ENCODE assay signal across 8 mouse cellular contexts in the genomic region with DNA sequence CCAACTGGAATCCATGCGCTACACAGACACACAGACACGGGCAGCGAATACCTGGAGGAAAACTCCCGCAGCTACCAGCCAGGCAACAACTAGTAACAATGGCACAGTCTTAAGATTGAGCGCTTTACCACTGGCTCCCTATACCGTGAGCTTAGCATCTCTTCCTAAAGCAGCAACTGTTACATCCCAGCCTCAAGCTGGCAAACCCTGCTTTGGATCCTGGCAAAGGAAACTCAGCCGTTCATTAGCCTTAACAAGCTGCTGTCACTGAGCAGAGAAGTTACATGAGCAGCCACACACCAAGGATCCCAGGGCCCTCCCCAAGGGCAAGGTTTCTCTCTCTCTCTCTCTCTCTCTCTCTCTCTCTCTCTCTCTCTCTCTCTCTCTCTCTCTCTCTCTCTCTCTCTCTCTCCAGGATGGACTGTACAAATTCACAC. TPM values are rescaled to one million over a fixed set of nuclear protein-coding genes. Genes with fewer than 3 reads are reported as not detected.
DNase-seq lines count a peak whose midpoint lies in the region; ATAC-seq and TF ChIP-seq lines count a peak whose summit lies in the region.

No protein-coding gene starts in this region.

- peak overlapping the region; percentile 95 for H3K4me3 ChIP-seq in lung, adult 2 months (replicated peaks; ENCODE audit: extremely low read depth, low read depth, low read length)
- peak overlapping the region; percentile 68 for H3K4me3 ChIP-seq in heart, adult 2 months
- H3K4me3 ChIP-seq in kidney, adult 2 months (ENCODE audit: insufficient read depth, low read depth, low read length) = peak overlapping the region; percentile 91
- H3K4me3 ChIP-seq in liver, embryonic 11.5 days (ENCODE audit: low read depth, low read length) = peak overlapping the region; percentile 82
- H3K4me3 ChIP-seq in neural tube, embryonic 13.5 days = peak overlapping the region; percentile 62

- peak; percentile 49 for DNase-seq in lung, adult 2 months
- no peak for DNase-seq in lung, adult 18-20 months
- DNase-seq in embryo, embryonic 10 days (ENCODE audit: low spot score) = peak; percentile 47
- DNase-seq in heart, adult 2 months = peak; percentile 63 to 69
- DNase-seq in kidney, adult 2 months = peak; percentile 51
- no peak for DNase-seq in liver, embryonic 11.5 days (ENCODE audit: low spot score)
- DNase-seq in spleen, postnatal 10 days (ENCODE audit: low spot score in 2 of 2) = no peak

- peak overlapping the region; percentile 100 for H3K27ac ChIP-seq in heart, adult 2 months
- peak overlapping the region; percentile 92 for H3K27ac ChIP-seq in kidney, adult 2 months (ENCODE audit: insufficient read depth, low read depth, low read length)
- H3K27ac ChIP-seq in liver, embryonic 11.5 days (ENCODE audit: low read depth, low read length) = no peak overlapping the region
- H3K27ac ChIP-seq in neural tube, embryonic 13.5 days (replicated peaks) = peak overlapping the region; percentile 100

- peaks cover 6% of the 10 kb centered on the region for H3K79me2 ChIP-seq in heart, adult 2 months (replicated peaks; ENCODE audit: control insufficient read depth, insufficient read depth, low read length)

- H3K9ac ChIP-seq in heart, adult 2 months (ENCODE audit: low read depth, low read length) = peak overlapping the region; percentile 70
- peak overlapping the region; percentile 72; the same call in 1 of the 2 replicates for H3K9ac ChIP-seq in liver, embryonic 11.5 days (ENCODE audit: low read depth, low read length)
- peak overlapping the region; percentile 100 for H3K9ac ChIP-seq in neural tube, embryonic 13.5 days

- no peaks in the 10 kb centered on the region for H3K27me3 ChIP-seq in heart, adult 2 months (ENCODE audit: control insufficient read depth, insufficient read depth, low read length)
- H3K27me3 ChIP-seq in kidney, adult 2 months (replicated peaks; ENCODE audit: control insufficient read depth, insufficient read depth, low read length) = no peaks in the 10 kb centered on the region
- H3K27me3 ChIP-seq in liver, embryonic 11.5 days (replicated peaks; ENCODE audit: control insufficient read depth, insufficient read depth, low read length) = no peaks in the 10 kb centered on the region
- no peaks in the 10 kb centered on the region for H3K27me3 ChIP-seq in neural tube, embryonic 13.5 days

- WGBS in lung, adult 2 months = 11% methylated on average over 7 of the region's 7 CpGs
- WGBS in heart, adult 2 months = 6% methylated on average over 7 of the region's 7 CpGs
- WGBS in kidney, adult 2 months = 9% methylated on average over 7 of the region's 7 CpGs
- 21% methylated on average over 7 of the region's 7 CpGs for WGBS in liver, embryonic 11.5 days
- 10% methylated on average over 7 of the region's 7 CpGs for WGBS in neural tube, embryonic 13.5 days

- no peak for ATAC-seq in liver, embryonic 11.5 days (replicated peaks; ENCODE audit: low FRiP score)
- no peak for ATAC-seq in neural tube, embryonic 13.5 days (ENCODE audit: low read depth)

- H3K4me1 ChIP-seq in lung, adult 2 months (ENCODE audit: control insufficient read depth, insufficient read depth, low read length) = peaks cover 8% of the 10 kb centered on the region; the same call in 1 of the 2 replicates
- H3K4me1 ChIP-seq in heart, adult 2 months (ENCODE audit: control insufficient read depth, insufficient read depth, low read length) = peaks cover 19% of the 10 kb centered on the region
- peaks cover 13% of the 10 kb centered on the region; the same call in 1 of the 2 replicates for H3K4me1 ChIP-seq in kidney, adult 2 months (ENCODE audit: control insufficient read depth, insufficient read depth, low read length)
- H3K4me1 ChIP-seq in liver, embryonic 11.5 days (replicated peaks; ENCODE audit: control insufficient read depth, insufficient read depth, low read length) = peaks cover 26% of the 10 kb centered on the region
- peaks cover 61% of the 10 kb centered on the region for H3K4me1 ChIP-seq in neural tube, embryonic 13.5 days (replicated peaks)

- H3K4me2 ChIP-seq in liver, embryonic 11.5 days = peak overlapping the region; percentile 71
- H3K4me2 ChIP-seq in neural tube, embryonic 13.5 days = peak overlapping the region; percentile 58

- intact Hi-C loops in heart, adult 2 months (cut with DNase I) = loop anchor here (1.0 to 10.0 kb wide), 3 partner anchors 41 to 415 kb away; a partner anchor contains a TSS

- TF ChIP-seq POLR2A in lung, adult 2 months (IDR thresholded peaks at IDR 0.05; ENCODE audit: borderline replicate concordance, extremely low read depth, low read depth, low read length) = no peak; the same call in 1 of the 2 replicates
- TF ChIP-seq POLR2A in heart, adult 2 months (IDR thresholded peaks at IDR 0.05; ENCODE audit: insufficient read depth, low read depth, low read length) = 0 out of 2 replicates have a peak, but pooled peaks have one; percentile 45
- no peak for TF ChIP-seq POLR2A in kidney, adult 2 months (IDR thresholded peaks at IDR 0.05; ENCODE audit: low read depth, low read length)

- H3K36me3 ChIP-seq in heart, adult 2 months (ENCODE audit: control insufficient read depth, insufficient read depth, low read length) = peaks cover 20% of the 10 kb centered on the region
- H3K36me3 ChIP-seq in kidney, adult 2 months (ENCODE audit: control insufficient read depth, insufficient read depth, low read length) = no peaks in the 10 kb centered on the region
- H3K36me3 ChIP-seq in liver, embryonic 11.5 days (ENCODE audit: control insufficient read depth, insufficient read depth, low read length) = no peaks in the 10 kb centered on the region
- no peaks in the 10 kb centered on the region for H3K36me3 ChIP-seq in neural tube, embryonic 13.5 days

- no peak for TF ChIP-seq EP300 in heart, adult 2 months (IDR thresholded peaks at IDR 0.05; ENCODE audit: insufficient read depth, low read depth, low read length)

- no peak for TF ChIP-seq CTCF in lung, adult 2 months (IDR thresholded peaks at IDR 0.05; ENCODE audit: insufficient read depth, low read length)
- TF ChIP-seq CTCF in heart, adult 2 months (IDR thresholded peaks at IDR 0.05) = no peak
- no peak for TF ChIP-seq CTCF in kidney, adult 2 months (conservative IDR thresholded peaks at IDR 0.05; ENCODE audit: insufficient read depth, insufficient read length, low read depth, low read length)

- no peaks in the 10 kb centered on the region for H3K9me3 ChIP-seq in liver, embryonic 11.5 days (ENCODE audit: control insufficient read depth, low read length)
- H3K9me3 ChIP-seq in neural tube, embryonic 13.5 days = no peaks in the 10 kb centered on the region

RNA-seq across cellular contexts. Expression of a gene that starts 2.7 kb away (rescaled TPM):
- polyA plus RNA-seq in lung, adult 2 months (2012; rRNA removed) = 26.7 and 32.3 TPM in 2 replicates
- 10 to 100 TPM; 18.4 to 18.9 TPM for total RNA-seq in heart, adult 2 months (2021)
- 10.3 and 15.7 TPM in 2 replicates for polyA plus RNA-seq in heart, adult 2 months (2012; rRNA removed)
- 6.9 and 7.2 TPM in 2 replicates for polyA plus RNA-seq in kidney, adult 2 months (2012; rRNA removed)
- polyA plus RNA-seq in liver, embryonic 11.5 days (2014; fragmentation: Nextera tagmentation; extraction: Ambion mirVana) = 9.5 and 10.1 TPM in 2 replicates
- 78.7 and 86.4 TPM in 2 replicates for polyA plus RNA-seq in neural tube, embryonic 13.5 days (2015; fragmentation: Nextera tagmentation; extraction: Ambion mirVana)

Comparison
In these comparisons a context has a peak if more than half of its experiments do, and no peak if none do; other contexts are left out.
1. DNase-seq: peak in lung, adult 2 months (single experiment), embryo, embryonic 10 days (single experiment), heart, adult 2 months (2 of 2) and kidney, adult 2 months (single experiment); none in lung, adult 18-20 months (0 of 2), liver, embryonic 11.5 days (single experiment) and spleen, postnatal 10 days (0 of 2).
2. Peak in every context shown above with its lines, with median percentiles within 50 percentile points of each other: H3K4me3 ChIP-seq and H3K9ac ChIP-seq.